Mouse (Mus musculus) T-cell, adult 66 days (primary cell): Measurements from ENCODE around the gene G430095P16Rik. TPM values are rescaled to one million over a fixed set of nuclear protein-coding genes. Genes with fewer than 3 reads are reported as not detected.

Source experiments
- total RNA-seq, 2 experiments: library from RNA; stranded (reverse); gene quantifications; 3 replicates in 1 of 2; 4 replicates in 1 of 2; pipeline ENCODE4 v1.2.4; 2023

G430095P16Rik gene
- total RNA-seq: 10 to 100 TPM; 10.2 to 13.2 TPM

GRCm38 (mm10) chr8:84722850-84723570, at the start of gene G430095P16Rik:
G430095P16Rik (plus strand) TSS chr8:84723007.

GRCm38 (mm10) chr8:84686191-84687002, 36.4 kb upstream of the G430095P16Rik start, which contains the start of gene Trmt1:
Trmt1 (plus strand) TSS chr8:84686307.

GRCm38 (mm10) chr8:84687705-84688100, 35.1 kb upstream of the G430095P16Rik start, which contains the start of gene Nacc1:
Nacc1 (minus strand) TSS chr8:84687862.

GRCm38 (mm10) chr8:84700941-84701911, 21.6 kb upstream of the G430095P16Rik start, which contains the start of gene Lyl1:
Lyl1 (plus strand) TSS chr8:84701457.

Other genes with a start within 250 kb of the G430095P16Rik start
- gene Ier2, start 60.2 kb upstream of the G430095P16Rik start, total RNA-seq: 100 to 1,000 TPM; 200 TPM
- 100 to 1,000 TPM; 160 to 178 TPM for gene Trmt1, start 36.7 kb upstream of the G430095P16Rik start, total RNA-seq
- gene Nacc1, start 35.1 kb upstream of the G430095P16Rik start, total RNA-seq: 10 to 100 TPM; 50.6 to 58.0 TPM
- gene Lyl1, start 21.6 kb upstream of the G430095P16Rik start, total RNA-seq: 1 to 10 TPM in 1 of 2 experiments, under 1 TPM in 1; 0.53 to 1.6 TPM
- gene Nfix, start 77.3 kb downstream of the G430095P16Rik start, total RNA-seq: 10 to 100 TPM in 1 of 2 experiments, 1 to 10 TPM in 1; 9.5 to 14.2 TPM
- gene Dand5, start 99.8 kb downstream of the G430095P16Rik start, total RNA-seq: 1 to 10 TPM; 4.3 TPM
- 10 to 100 TPM; 17.9 to 19.1 TPM for gene Gadd45gip1, start 108.5 kb downstream of the G430095P16Rik start, total RNA-seq
- 10 to 100 TPM; 66.8 to 83.2 TPM for gene Rad23a, start 117.7 kb downstream of the G430095P16Rik start, total RNA-seq
- 100 to 1,000 TPM; 469 to 498 TPM for gene Calr, start 123.9 kb downstream of the G430095P16Rik start, total RNA-seq
- 10 to 100 TPM; 82.8 to 83.0 TPM for gene Farsa, start 134.0 kb downstream of the G430095P16Rik start, total RNA-seq
- 1 to 10 TPM; 3.1 to 6.1 TPM for gene Syce2, start 149.1 kb downstream of the G430095P16Rik start, total RNA-seq
- 10 to 100 TPM; 24.0 to 27.5 TPM for gene Gcdh, start 170.9 kb downstream of the G430095P16Rik start, total RNA-seq
- gene Klf1, start 178.9 kb downstream of the G430095P16Rik start, total RNA-seq: 1 to 10 TPM; 1.5 to 3.6 TPM
- gene Dnase2a, start 185.6 kb downstream of the G430095P16Rik start, total RNA-seq: 10 to 100 TPM in 1 of 2 experiments, 1 to 10 TPM in 1; 7.9 to 10.2 TPM
- gene Mast1, start 214.4 kb downstream of the G430095P16Rik start, total RNA-seq: under 1 TPM; 0.24 to 0.41 TPM
- not detected for gene Rtbdn, start 224.0 kb downstream of the G430095P16Rik start, total RNA-seq
- not detected for gene Gm49661, start 246.4 kb downstream of the G430095P16Rik start, total RNA-seq
- gene Prdx2, start 246.6 kb downstream of the G430095P16Rik start, total RNA-seq: 10 to 100 TPM; 55.9 to 62.7 TPM
- 10 to 100 TPM; 29.4 to 43.7 TPM for gene Rnaseh2a, start 246.8 kb downstream of the G430095P16Rik start, total RNA-seq